Mouse (Mus musculus): ENCODE measurements around the gene Izumo4. TPM values are rescaled to one million over a fixed set of nuclear protein-coding genes. Genes with fewer than 3 reads are reported as not detected.

Izumo4 gene
- polyA plus RNA-seq, 2 experiments: 15.9 to 66.1 TPM

- DNase-seq (ENCODE audit: low spot score): no peak
- H3K36me3 ChIP-seq (ENCODE audit: control insufficient read depth, insufficient read depth, low read length): peaks cover 42% of the 10 kb centered on the region
- H3K4me1 ChIP-seq (ENCODE audit: control insufficient read depth, insufficient read depth, low read length): peaks cover 7% of the 10 kb centered on the region
- ATAC-seq (ENCODE audit: low FRiP score, low read depth): no peak
- no peaks in the 10 kb centered on the region for H3K9me3 ChIP-seq (ENCODE audit: control insufficient read depth, low read length)
- H3K27ac ChIP-seq (replicated peaks; ENCODE audit: low read depth, low read length): no peak overlapping the region
- no peak for TF ChIP-seq POLR2A (IDR thresholded peaks at IDR 0.05; ENCODE audit: borderline replicate concordance, extremely low read depth, insufficient read depth, insufficient read length)
- peak overlapping the region; percentile 28; the same call in 1 of the 2 replicates for H3K9ac ChIP-seq (ENCODE audit: low read depth, low read length, severe bottlenecking)
- no peak overlapping the region for H3K4me3 ChIP-seq (replicated peaks; ENCODE audit: low read length)
- H3K4me2 ChIP-seq (replicated peaks; ENCODE audit: low read depth, low read length, severe bottlenecking): no peak overlapping the region
- no peaks in the 10 kb centered on the region for H3K27me3 ChIP-seq (ENCODE audit: control insufficient read depth, insufficient read depth, low read length)
- WGBS: 65% methylated on average over 10 of the region's 10 CpGs
Observed at GRCm38 (mm10) chr10:80695801-80696501, 6.0 kb upstream of the Izumo4 start.

GRCm38 (mm10) chr10:80696502-80697392 is 5.2 kb upstream of the Izumo4 start:
- no peak overlapping the region for H3K27ac ChIP-seq (replicated peaks; ENCODE audit: low read depth, low read length)
- 66% methylated on average over 11 of the region's 12 CpGs for WGBS
- TF ChIP-seq POLR2A (IDR thresholded peaks at IDR 0.05; ENCODE audit: borderline replicate concordance, extremely low read depth, insufficient read depth, insufficient read length): no peak

GRCm38 (mm10) chr10:80697393-80697787 is 4.6 kb upstream of the Izumo4 start:
- Histone ChIP-seq H3K4me3 (replicated peaks; ENCODE audit: low read length) (no peak overlapping the region), H3K4me1 (ENCODE audit: control insufficient read depth, insufficient read depth, low read length) (peaks cover 11% of the 10 kb centered on the region), H3K4me2 (replicated peaks; ENCODE audit: low read depth, low read length, severe bottlenecking) (no peak overlapping the region), H3K9ac (ENCODE audit: low read depth, low read length, severe bottlenecking) (no peak overlapping the region), H3K9me3 (ENCODE audit: control insufficient read depth, low read length) (no peaks in the 10 kb centered on the region), H3K27ac (replicated peaks; ENCODE audit: low read depth, low read length) (no peak overlapping the region), H3K36me3 (ENCODE audit: control insufficient read depth, insufficient read depth, low read length) (peaks cover 31% of the 10 kb centered on the region), H3K27me3 (ENCODE audit: control insufficient read depth, insufficient read depth, low read length) (no peaks in the 10 kb centered on the region)
- DNase-seq (ENCODE audit: low spot score) (no peak), ATAC-seq (ENCODE audit: low FRiP score, low read depth) (no peak)
- WGBS: 89% methylated on average over 8 of the region's 8 CpGs
- TF ChIP-seq POLR2A (IDR thresholded peaks at IDR 0.05; ENCODE audit: borderline replicate concordance, extremely low read depth, insufficient read depth, insufficient read length): no peak

More at GRCm38 (mm10) chr10:80696502-80697392, 5.2 kb upstream of the Izumo4 start:
- H3K27me3 ChIP-seq (ENCODE audit: control insufficient read depth, insufficient read depth, low read length): no peaks in the 10 kb centered on the region
- no peaks in the 10 kb centered on the region for H3K9me3 ChIP-seq (ENCODE audit: control insufficient read depth, low read length)
- DNase-seq (ENCODE audit: low spot score): no peak
- peak overlapping the region; percentile 28; the same call in 1 of the 2 replicates for H3K9ac ChIP-seq (ENCODE audit: low read depth, low read length, severe bottlenecking)
- H3K4me2 ChIP-seq (replicated peaks; ENCODE audit: low read depth, low read length, severe bottlenecking): no peak overlapping the region
- no peak overlapping the region for H3K4me3 ChIP-seq (replicated peaks; ENCODE audit: low read length)
- H3K36me3 ChIP-seq (ENCODE audit: control insufficient read depth, insufficient read depth, low read length): peaks cover 36% of the 10 kb centered on the region
- peaks cover 11% of the 10 kb centered on the region for H3K4me1 ChIP-seq (ENCODE audit: control insufficient read depth, insufficient read depth, low read length)
- ATAC-seq (ENCODE audit: low FRiP score, low read depth): no peak

GRCm38 (mm10) chr10:80697812-80698211 is 4.2 kb upstream of the Izumo4 start:
- Histone ChIP-seq H3K9me3 (ENCODE audit: control insufficient read depth, low read length) (no peaks in the 10 kb centered on the region), H3K4me2 (replicated peaks; ENCODE audit: low read depth, low read length, severe bottlenecking) (no peak overlapping the region), H3K27ac (replicated peaks; ENCODE audit: low read depth, low read length) (no peak overlapping the region), H3K36me3 (ENCODE audit: control insufficient read depth, insufficient read depth, low read length) (peaks cover 30% of the 10 kb centered on the region), H3K4me1 (ENCODE audit: control insufficient read depth, insufficient read depth, low read length) (peaks cover 11% of the 10 kb centered on the region), H3K27me3 (ENCODE audit: control insufficient read depth, insufficient read depth, low read length) (no peaks in the 10 kb centered on the region), H3K9ac (ENCODE audit: low read depth, low read length, severe bottlenecking) (no peak overlapping the region), H3K4me3 (replicated peaks; ENCODE audit: low read length) (no peak overlapping the region)
- DNase-seq (ENCODE audit: low spot score): no peak
- ATAC-seq (ENCODE audit: low FRiP score, low read depth): no peak
- 85% methylated on average over 9 of the region's 9 CpGs for WGBS
- TF ChIP-seq POLR2A (IDR thresholded peaks at IDR 0.05; ENCODE audit: borderline replicate concordance, extremely low read depth, insufficient read depth, insufficient read length): no peak

- WGBS: 89% methylated on average over 9 of the region's 9 CpGs
- no peaks in the 10 kb centered on the region for H3K9me3 ChIP-seq (ENCODE audit: control insufficient read depth, low read length)
- ATAC-seq (ENCODE audit: low FRiP score, low read depth) (no peak), DNase-seq (ENCODE audit: low spot score) (no peak)
- no peak overlapping the region for H3K4me2 ChIP-seq (replicated peaks; ENCODE audit: low read depth, low read length, severe bottlenecking)
- no peaks in the 10 kb centered on the region for H3K27me3 ChIP-seq (ENCODE audit: control insufficient read depth, insufficient read depth, low read length)
- H3K27ac ChIP-seq (replicated peaks; ENCODE audit: low read depth, low read length): no peak overlapping the region
- TF ChIP-seq POLR2A (IDR thresholded peaks at IDR 0.05; ENCODE audit: borderline replicate concordance, extremely low read depth, insufficient read depth, insufficient read length): no peak
- H3K9ac ChIP-seq (ENCODE audit: low read depth, low read length, severe bottlenecking): no peak overlapping the region
- H3K4me1 ChIP-seq (ENCODE audit: control insufficient read depth, insufficient read depth, low read length): peaks cover 17% of the 10 kb centered on the region
- peaks cover 28% of the 10 kb centered on the region for H3K36me3 ChIP-seq (ENCODE audit: control insufficient read depth, insufficient read depth, low read length)
- no peak overlapping the region for H3K4me3 ChIP-seq (replicated peaks; ENCODE audit: low read length)
Observed at GRCm38 (mm10) chr10:80698605-80699004, 3.4 kb upstream of the Izumo4 start.
